Mouse (Mus musculus): ENCODE results near the gene Ahnak2.

DNA sequence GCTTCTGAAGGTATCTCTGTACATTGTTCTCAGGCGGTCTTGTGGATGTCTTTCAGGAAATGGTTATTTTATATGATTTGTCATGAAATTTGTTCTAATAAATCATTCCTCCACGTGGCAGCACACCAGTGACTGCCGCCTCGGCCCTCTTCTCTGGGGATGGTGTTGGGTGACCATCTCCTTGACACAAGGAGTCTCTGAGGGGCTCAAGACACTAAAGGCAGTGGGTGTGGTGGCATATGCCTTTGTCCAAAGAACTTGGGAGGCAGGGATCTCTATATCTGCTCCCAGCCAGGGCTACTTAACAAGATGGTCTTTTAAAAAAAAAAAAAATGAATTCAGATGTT lies 56.0 kb downstream of the Ahnak2 start:
- TF ChIP-seq E2F4 (IDR thresholded peaks at IDR 0.05; ENCODE audit: insufficient read depth): no peak
- TF ChIP-seq POLR2A (IDR thresholded peaks at IDR 0.05; ENCODE audit: insufficient read length, low read depth): no peak
- no peak for TF ChIP-seq USF1 (IDR thresholded peaks at IDR 0.05; ENCODE audit: low read depth)
- TF ChIP-seq MYOG (IDR thresholded peaks at IDR 0.05; ENCODE audit: control insufficient read depth in 1 of 3, insufficient read depth in 1 of 3, insufficient read length in 2 of 3, low read depth in 2 of 3): no peak
- no peak for TF ChIP-seq MAX (IDR thresholded peaks at IDR 0.05; ENCODE audit: low read depth)
- TF ChIP-seq POLR2AphosphoS2 (IDR thresholded peaks at IDR 0.05; ENCODE audit: insufficient read length, low read depth): no peak
- no peak for TF ChIP-seq TCF12 (IDR thresholded peaks at IDR 0.05; ENCODE audit: insufficient read depth, poor library complexity, severe bottlenecking)
- TF ChIP-seq SRF (IDR thresholded peaks at IDR 0.05; ENCODE audit: control insufficient read depth, insufficient read length, low read depth): no peak
- no peak for TF ChIP-seq MYOD1 (IDR thresholded peaks at IDR 0.05; ENCODE audit: control insufficient read depth in 1 of 3, insufficient read length in 2 of 3, low read depth in 2 of 3)
- TF ChIP-seq TCF3 (IDR thresholded peaks at IDR 0.05; ENCODE audit: insufficient read length, low read depth): no peak
- no peak for TF ChIP-seq CEBPB (IDR thresholded peaks at IDR 0.05; ENCODE audit: insufficient read depth, poor library complexity, severe bottlenecking)
- no peak for TF ChIP-seq REST (IDR thresholded peaks at IDR 0.05; ENCODE audit: insufficient read depth, insufficient read length)
